Mouse (Mus musculus) kidney, adult 9 months (tissue): Measurements from ENCODE around the gene Adam10.

Source experiments
- DNase-seq: peaks from one replicate; pipeline ENCODE4 v3.0.0; 2022

Gene Adam10

GRCm38 (mm10) chr9:70675117-70675516, 3.7 kb upstream of the Adam10 start:
- no peak for DNase-seq

GRCm38 (mm10) chr9:70675961-70676360, 2.8 kb upstream of the Adam10 start:
- no peak for DNase-seq

- DNase-seq = peak; percentile 39
These were observed 615 bp downstream of the Adam10 start for GRCm38 (mm10) chr9:70679132-70680091.

GRCm38 (mm10) chr9:70682202-70682601, 3.4 kb downstream of the Adam10 start:
- no peak for DNase-seq

- DNase-seq = no peak
These were observed 9.6 kb downstream of the Adam10 start for GRCm38 (mm10) chr9:70688301-70688968.

GRCm38 (mm10) chr9:70689926-70690325, 11.1 kb downstream of the Adam10 start:
- no peak for DNase-seq

GRCm38 (mm10) chr9:70690579-70690978, 11.8 kb downstream of the Adam10 start:
- no peak for DNase-seq

- no peak for DNase-seq
These were observed 13.2 kb downstream of the Adam10 start for GRCm38 (mm10) chr9:70691772-70692693.

- DNase-seq = no peak
These were observed 16.9 kb downstream of the Adam10 start for GRCm38 (mm10) chr9:70695723-70696122.

- no peak for DNase-seq
These were observed 19.3 kb downstream of the Adam10 start for GRCm38 (mm10) chr9:70698090-70698489.

GRCm38 (mm10) chr9:70703597-70704203, 24.9 kb downstream of the Adam10 start:
- no peak for DNase-seq

GRCm38 (mm10) chr9:70706444-70706843, 27.6 kb downstream of the Adam10 start:
- no peak for DNase-seq

- no peak for DNase-seq
These were observed 50.7 kb downstream of the Adam10 start for GRCm38 (mm10) chr9:70729544-70729943.

GRCm38 (mm10) chr9:70731079-70731478, 52.3 kb downstream of the Adam10 start:
- no peak for DNase-seq

- no peak for DNase-seq
These were observed 54.4 kb downstream of the Adam10 start for GRCm38 (mm10) chr9:70733208-70733607.

GRCm38 (mm10) chr9:70739998-70740397, 61.2 kb downstream of the Adam10 start:
- DNase-seq = no peak

- DNase-seq = no peak
These were observed 72.9 kb downstream of the Adam10 start for GRCm38 (mm10) chr9:70751504-70752222.

GRCm38 (mm10) chr9:70760974-70761373, 82.2 kb downstream of the Adam10 start:
- peak; percentile 13 for DNase-seq

GRCm38 (mm10) chr9:70775517-70775916, 96.7 kb downstream of the Adam10 start:
- DNase-seq = no peak

GRCm38 (mm10) chr9:70782191-70782590, 103.4 kb downstream of the Adam10 start:
- no peak for DNase-seq

- no peak for DNase-seq
These were observed 109.9 kb downstream of the Adam10 start for GRCm38 (mm10) chr9:70788705-70789104.

GRCm38 (mm10) chr9:70790621-70791020, 111.8 kb downstream of the Adam10 start:
- DNase-seq = peak; percentile 17
